Mouse (Mus musculus) midbrain, embryonic 13.5 days (tissue): Measurements from ENCODE around the gene Gm48551. TPM values are rescaled to one million over a fixed set of nuclear protein-coding genes. Genes with fewer than 3 reads are reported as not detected.

Experiments
- ATAC-seq: fragments of 200-750 bp; cut with Nextera tagmentation; 2 replicates; pipeline ENCODE4 v1.8.0; 2017; ENCODE audit warnings: mild to moderate bottlenecking, moderate TSS enrichment, moderate library complexity
- H3K27ac ChIP-seq: fragments of 300-500 bp; sonication (generic); 2 replicates; pipeline ENCODE4 v1.5.1; 2015; ENCODE audit warnings: inconsistent platforms, mild to moderate bottlenecking, moderate library complexity
- H3K27me3 ChIP-seq: fragments of 300-500 bp; sonication (generic); 2 replicates; pipeline ENCODE4 v1.6.1; 2015; ENCODE audit warnings: mild to moderate bottlenecking, inconsistent platforms
- H3K36me3 ChIP-seq: fragments of 300-500 bp; sonication (generic); 2 replicates; pipeline ENCODE4 v1.6.1; 2015; ENCODE audit warnings: mild to moderate bottlenecking, inconsistent platforms
- H3K4me1 ChIP-seq: fragments of 300-500 bp; sonication (generic); replicated peaks from 2 replicates; pipeline ENCODE4 v1.6.1; 2015; ENCODE audit warnings: inconsistent platforms
- H3K4me2 ChIP-seq: fragments of 300-500 bp; sonication (generic); replicated peaks from 2 replicates; pipeline ENCODE4 v1.6.1; 2015; ENCODE audit warnings: moderate library complexity, mild to moderate bottlenecking, inconsistent platforms
- H3K4me3 ChIP-seq: fragments of 300-500 bp; sonication (generic); replicated peaks from 2 replicates; pipeline ENCODE4 v1.5.1; 2015; ENCODE audit warnings: mild to moderate bottlenecking, inconsistent platforms
- H3K9ac ChIP-seq: fragments of 300-500 bp; sonication (generic); replicated peaks from 2 replicates; pipeline ENCODE4 v1.6.1; 2015; ENCODE audit warnings: mild to moderate bottlenecking, inconsistent platforms
- H3K9me3 ChIP-seq: fragments of 300-500 bp; sonication (generic); 2 replicates; pipeline ENCODE4 v1.6.1; 2016; ENCODE audit warnings: mild to moderate bottlenecking, inconsistent platforms
- WGBS: fragments of 180-500 bp; shearing (Covaris S2); methylation state at CpG from one replicate; pipeline ENCODE4 v1.1.7; 2015; 5-methylcytosine and 5-hydroxymethylcytosine counted together
- polyA plus RNA-seq: library from polyadenylated mRNA; unstranded; fragments of >200 nt; fragmentation: Nextera tagmentation; extraction: Ambion mirVana; gene quantifications from 2 replicates; pipeline ENCODE4 v1.2.1, GENCODE M21; 2015

Gene Gm48551
- polyA plus RNA-seq, 1 experiment from 2014 or later: 7.2 TPM

GRCm38 (mm10) chr10:81377793-81378552 is 6.3 kb upstream of the Gm48551 start, which contains the start of gene Fzr1:
Gene Fzr1, minus strand, starts transcription at chr10:81378516.
- Histone ChIP-seq H3K4me2 (peak within 1 kb of the TSS; percentile 84), H3K9me3 (no peaks in the 10 kb centered on the region), H3K9ac (peak within 1 kb of the TSS; percentile 93), H3K27me3 (no peaks in the 10 kb centered on the region), H3K36me3 (peaks cover 27% of the 10 kb centered on the region), H3K4me3 (peak within 1 kb of the TSS; percentile 79), H3K4me1 (peaks cover 37% of the 10 kb centered on the region), H3K27ac (peak within 1 kb of the TSS; percentile 84)
- peak; percentile 71 for ATAC-seq
- WGBS: 1% methylated on average over 59 of the region's 59 CpGs

- H3K4me2 ChIP-seq: peak overlapping the region; percentile 84
- H3K4me3 ChIP-seq: peak overlapping the region; percentile 79
- H3K4me1 ChIP-seq: peaks cover 33% of the 10 kb centered on the region
- peak overlapping the region; percentile 60 for H3K9ac ChIP-seq
- peak overlapping the region; percentile 84 for H3K27ac ChIP-seq
- ATAC-seq: peak; percentile 95
- no peaks in the 10 kb centered on the region for H3K9me3 ChIP-seq
- peaks cover 20% of the 10 kb centered on the region for H3K36me3 ChIP-seq
- under 1% methylated on average over 46 of the region's 46 CpGs for WGBS
- no peaks in the 10 kb centered on the region for H3K27me3 ChIP-seq
Measured at GRCm38 (mm10) chr10:81378553-81379182, 5.6 kb upstream of the Gm48551 start.

- Histone ChIP-seq H3K9ac (peak overlapping the region; percentile 60), H3K4me1 (peaks cover 32% of the 10 kb centered on the region), H3K27ac (peak overlapping the region; percentile 84), H3K27me3 (no peaks in the 10 kb centered on the region), H3K4me2 (peak overlapping the region; percentile 84), H3K36me3 (peaks cover 15% of the 10 kb centered on the region), H3K4me3 (peak overlapping the region; percentile 79), H3K9me3 (no peaks in the 10 kb centered on the region)
- ATAC-seq: no peak; the same call in 1 of the 2 replicates
- WGBS: 60% methylated on average over 3 of the region's 3 CpGs
Measured at GRCm38 (mm10) chr10:81379183-81379553, 5.1 kb upstream of the Gm48551 start.

GRCm38 (mm10) chr10:81379809-81380378 is 4.4 kb upstream of the Gm48551 start:
- ATAC-seq: no peak
- H3K4me1 ChIP-seq: peaks cover 34% of the 10 kb centered on the region
- H3K4me3 ChIP-seq: no peak overlapping the region
- H3K36me3 ChIP-seq: peaks cover 9% of the 10 kb centered on the region
- H3K9me3 ChIP-seq: no peaks in the 10 kb centered on the region
- H3K27ac ChIP-seq: no peak overlapping the region
- no peaks in the 10 kb centered on the region for H3K27me3 ChIP-seq
- no peak overlapping the region for H3K4me2 ChIP-seq
- H3K9ac ChIP-seq: no peak overlapping the region
- WGBS: 93% methylated on average over 6 of the region's 6 CpGs

GRCm38 (mm10) chr10:81382039-81382438 is 2.2 kb upstream of the Gm48551 start:
- Histone ChIP-seq H3K27me3 (no peaks in the 10 kb centered on the region), H3K9me3 (no peaks in the 10 kb centered on the region), H3K36me3 (peaks cover 15% of the 10 kb centered on the region), H3K9ac (0 out of 2 replicates have a peak overlapping the region, but pooled peaks have one; percentile 16), H3K4me1 (peaks cover 28% of the 10 kb centered on the region), H3K4me2 (no peak overlapping the region), H3K27ac (no peak overlapping the region), H3K4me3 (no peak overlapping the region)
- WGBS: 89% methylated on average over 5 of the region's 5 CpGs
- ATAC-seq: no peak

GRCm38 (mm10) chr10:81384605-81384982 is 328 bp downstream of the Gm48551 start:
- Histone ChIP-seq H3K9me3 (no peaks in the 10 kb centered on the region), H3K36me3 (peaks cover 35% of the 10 kb centered on the region), H3K4me3 (peak overlapping the region; percentile 96), H3K4me2 (peak overlapping the region; percentile 76), H3K27ac (peak overlapping the region; percentile 85), H3K9ac (peak overlapping the region; percentile 87), H3K27me3 (no peaks in the 10 kb centered on the region), H3K4me1 (peaks cover 19% of the 10 kb centered on the region)
- under 1% methylated on average over 19 of the region's 19 CpGs for whole genome bisulfite sequencing
- peak; percentile 38 for ATAC-seq

- no peak overlapping the region for H3K27ac ChIP-seq
- ATAC-seq: no peak
Measured at GRCm38 (mm10) chr10:81385603-81386306, 1.5 kb downstream of the Gm48551 start.

GRCm38 (mm10) chr10:81387716-81388115 is 3.5 kb downstream of the Gm48551 start:
- peaks cover 44% of the 10 kb centered on the region for H3K36me3 ChIP-seq
- no peak for ATAC-seq
- no peak overlapping the region for H3K4me3 ChIP-seq
- no peak overlapping the region for H3K27ac ChIP-seq
- H3K4me1 ChIP-seq: peaks cover 20% of the 10 kb centered on the region
- H3K9ac ChIP-seq: no peak overlapping the region
- H3K9me3 ChIP-seq: no peaks in the 10 kb centered on the region
- H3K4me2 ChIP-seq: no peak overlapping the region
- no peaks in the 10 kb centered on the region for H3K27me3 ChIP-seq
- WGBS: 96% methylated on average over 20 of the region's 20 CpGs

More at GRCm38 (mm10) chr10:81385603-81386306, 1.5 kb downstream of the Gm48551 start:
- H3K9me3 ChIP-seq: no peaks in the 10 kb centered on the region
- peak overlapping the region; percentile 96 for H3K4me3 ChIP-seq
- peak overlapping the region; percentile 87 for H3K9ac ChIP-seq
- peaks cover 20% of the 10 kb centered on the region for H3K4me1 ChIP-seq
- peak overlapping the region; percentile 76 for H3K4me2 ChIP-seq
- WGBS: 79% methylated on average over 22 of the region's 22 CpGs
- H3K27me3 ChIP-seq: no peaks in the 10 kb centered on the region
- H3K36me3 ChIP-seq: peaks cover 35% of the 10 kb centered on the region

GRCm38 (mm10) chr10:81388505-81389055 is 4.3 kb downstream of the Gm48551 start, which contains the start of gene Gm48552:
Gene Gm48552, plus strand, starts transcription at chr10:81389005.
- H3K9ac ChIP-seq: no peak within 1 kb of the TSS
- ATAC-seq: no peak
- H3K27ac ChIP-seq: no peak within 1 kb of the TSS
- no peaks in the 10 kb centered on the region for H3K9me3 ChIP-seq
- 90% methylated on average over 5 of the region's 5 CpGs for WGBS
- no peak within 1 kb of the TSS for H3K4me3 ChIP-seq
- H3K4me1 ChIP-seq: peaks cover 28% of the 10 kb centered on the region
- H3K4me2 ChIP-seq: no peak within 1 kb of the TSS
- H3K27me3 ChIP-seq: no peaks in the 10 kb centered on the region
- peaks cover 44% of the 10 kb centered on the region for H3K36me3 ChIP-seq

GRCm38 (mm10) chr10:81389373-81389772 is 5.1 kb downstream of the Gm48551 start:
- ATAC-seq: no peak
- Histone ChIP-seq H3K27ac (no peak overlapping the region), H3K4me2 (no peak overlapping the region), H3K27me3 (no peaks in the 10 kb centered on the region), H3K9ac (no peak overlapping the region), H3K9me3 (no peaks in the 10 kb centered on the region), H3K4me1 (peaks cover 31% of the 10 kb centered on the region), H3K4me3 (no peak overlapping the region), H3K36me3 (peaks cover 44% of the 10 kb centered on the region)
- WGBS: 44% methylated on average over 3 of the region's 3 CpGs

- H3K27ac ChIP-seq: no peak overlapping the region
Measured at GRCm38 (mm10) chr10:81389801-81390677, 5.8 kb downstream of the Gm48551 start.

More at GRCm38 (mm10) chr10:81389801-81390677, 5.8 kb downstream of the Gm48551 start:
- Histone ChIP-seq H3K9ac (no peak overlapping the region), H3K9me3 (no peaks in the 10 kb centered on the region), H3K4me1 (peaks cover 28% of the 10 kb centered on the region), H3K4me2 (no peak overlapping the region), H3K27me3 (no peaks in the 10 kb centered on the region), H3K4me3 (no peak overlapping the region), H3K36me3 (peaks cover 44% of the 10 kb centered on the region)
- peak; percentile 46 for ATAC-seq
- 49% methylated on average over 23 of the region's 23 CpGs for WGBS
